Mouse (Mus musculus): ENCODE data around the gene 6330409D20Rik. TPM values are rescaled to one million over a fixed set of nuclear protein-coding genes. Genes with fewer than 3 reads are reported as not detected.

The 6330409D20Rik gene
- total RNA-seq (2021) = 1 to 10 TPM; 2.2 to 3.8 TPM
- long read RNA-seq, experiment 1, partial matches to known transcripts = 0 of 5 reads
- long read RNA-seq, experiment 1, other reads (novel, unspliced or antisense) = 3 of 5 reads
- long read RNA-seq, experiment 2, partial matches to known transcripts = 0 of 1 reads
- long read RNA-seq, experiment 2, other reads (novel, unspliced or antisense) = 0 of 1 reads

- DNase-seq (ENCODE audit: low spot score in 2 of 2) = no peak
- intact Hi-C loops (cut with DNase I) = no loop called here
Measured at GRCm38 (mm10) chr2:32740916-32741272, at the start of gene 6330409D20Rik. TSS of gene 6330409D20Rik (minus strand) at chr2:32741016.

GRCm38 (mm10) chr2:32788581-32788980 is 47.8 kb upstream of the 6330409D20Rik start:
- intact Hi-C loops (cut with DNase I) = no loop called here
- no peak for DNase-seq (ENCODE audit: low spot score in 2 of 2)

GRCm38 (mm10) chr2:32787176-32787575 is 46.4 kb upstream of the 6330409D20Rik start:
- intact Hi-C loops (cut with DNase I) = no loop called here
- DNase-seq (ENCODE audit: low spot score in 2 of 2) = peak in 1 of 2 experiments; percentile 48

- intact Hi-C loops (cut with DNase I) = loop anchor here (2.0 kb wide), 1 partner anchor 71 kb away; no protein-coding TSS in a partner anchor
- DNase-seq (ENCODE audit: low spot score in 2 of 2) = peak; percentile 39 to 61
Measured at GRCm38 (mm10) chr2:32784048-32784681, 43.3 kb upstream of the 6330409D20Rik start, which contains the start of gene Cfap157. TSS of gene Cfap157 (minus strand) at chr2:32784428.

- intact Hi-C loops (cut with DNase I) = no loop called here
- DNase-seq (ENCODE audit: low spot score in 2 of 2) = no peak
Measured at GRCm38 (mm10) chr2:32781710-32782109, 40.9 kb upstream of the 6330409D20Rik start.

GRCm38 (mm10) chr2:32779714-32780113 is 38.9 kb upstream of the 6330409D20Rik start:
- intact Hi-C loops (cut with DNase I) = loop anchor here (10.0 kb wide), 1 partner anchor 145 kb away; no protein-coding TSS in a partner anchor
- DNase-seq (ENCODE audit: low spot score in 2 of 2) = no peak

GRCm38 (mm10) chr2:32779131-32779530 is 38.3 kb upstream of the 6330409D20Rik start:
- intact Hi-C loops (cut with DNase I) = loop anchor here (10.0 kb wide), 1 partner anchor 146 kb away; no protein-coding TSS in a partner anchor
- peak; percentile 51 to 56 for DNase-seq (ENCODE audit: low spot score in 2 of 2)

GRCm38 (mm10) chr2:32778081-32778480 is 37.3 kb upstream of the 6330409D20Rik start:
- no peak for DNase-seq (ENCODE audit: low spot score in 2 of 2)
- intact Hi-C loops (cut with DNase I) = loop anchor here (10.0 kb wide), 1 partner anchor 147 kb away; no protein-coding TSS in a partner anchor

- DNase-seq (ENCODE audit: low spot score in 2 of 2) = no peak
- intact Hi-C loops (cut with DNase I) = loop anchor here (10.0 kb wide), 1 partner anchor 149 kb away; no protein-coding TSS in a partner anchor
Measured at GRCm38 (mm10) chr2:32776192-32776591, 35.4 kb upstream of the 6330409D20Rik start.

GRCm38 (mm10) chr2:32775359-32776074 is 34.7 kb upstream of the 6330409D20Rik start, which contains the start of the genes Ttc16 and Ptrh1:
TSS of gene Ttc16 (minus strand) at chr2:32775633.
TSS of gene Ptrh1 (plus strand) at chr2:32775786.
- intact Hi-C loops (cut with DNase I) = loop anchor here (10.0 kb wide), 1 partner anchor 149 kb away; no protein-coding TSS in a partner anchor
- DNase-seq (ENCODE audit: low spot score in 2 of 2) = peak; percentile 96 to 97

- no peak for DNase-seq (ENCODE audit: low spot score in 2 of 2)
- intact Hi-C loops (cut with DNase I) = loop anchor here (10.0 kb wide), 1 partner anchor 152 kb away; no protein-coding TSS in a partner anchor
Measured at GRCm38 (mm10) chr2:32772626-32773279, 31.9 kb upstream of the 6330409D20Rik start.

- intact Hi-C loops (cut with DNase I) = loop anchor here (10.0 kb wide), 1 partner anchor 153 kb away; no protein-coding TSS in a partner anchor
- DNase-seq (ENCODE audit: low spot score in 2 of 2) = no peak
Measured at GRCm38 (mm10) chr2:32771886-32772285, 31.1 kb upstream of the 6330409D20Rik start.

- intact Hi-C loops (cut with DNase I) = loop anchor here (10.0 kb wide), 1 partner anchor 155 kb away; no protein-coding TSS in a partner anchor
Measured at GRCm38 (mm10) chr2:32769327-32770085, 28.7 kb upstream of the 6330409D20Rik start.

GRCm38 (mm10) chr2:32768661-32769285 is 28.0 kb upstream of the 6330409D20Rik start:
- DNase-seq (ENCODE audit: low spot score in 2 of 2) = no peak
- intact Hi-C loops (cut with DNase I) = no loop called here

More at GRCm38 (mm10) chr2:32769327-32770085, 28.7 kb upstream of the 6330409D20Rik start:
- DNase-seq (ENCODE audit: low spot score in 2 of 2) = no peak

GRCm38 (mm10) chr2:32767241-32767640 is 26.4 kb upstream of the 6330409D20Rik start:
- no peak for DNase-seq (ENCODE audit: low spot score in 2 of 2)

GRCm38 (mm10) chr2:32763353-32763752 is 22.5 kb upstream of the 6330409D20Rik start:
- intact Hi-C loops (cut with DNase I) = no loop called here
- DNase-seq (ENCODE audit: low spot score in 2 of 2) = no peak

More at GRCm38 (mm10) chr2:32767241-32767640, 26.4 kb upstream of the 6330409D20Rik start:
- intact Hi-C loops (cut with DNase I) = no loop called here

GRCm38 (mm10) chr2:32761859-32762258 is 21.0 kb upstream of the 6330409D20Rik start:
- no peak for DNase-seq (ENCODE audit: low spot score in 2 of 2)
- intact Hi-C loops (cut with DNase I) = no loop called here

GRCm38 (mm10) chr2:32761361-32761760 is 20.5 kb upstream of the 6330409D20Rik start:
- DNase-seq (ENCODE audit: low spot score in 2 of 2) = no peak
- intact Hi-C loops (cut with DNase I) = no loop called here
